Mouse (Mus musculus): ENCODE results near the gene R3hdm2. TPM values are rescaled to one million over a fixed set of nuclear protein-coding genes. Genes with fewer than 3 reads are reported as not detected.

Gene R3hdm2
- polyA plus RNA-seq, 1 experiment from 2014 or later: 22.6 TPM

GRCm38 (mm10) chr10:127544375-127544774 lies 164.2 kb downstream of the R3hdm2 start:
- WGBS: 79% methylated on average over 20 of the region's 20 CpGs
- no peaks in the 10 kb centered on the region for H3K4me1 ChIP-seq (ENCODE audit: control insufficient read depth, insufficient read depth, low read length)
- H3K9me3 ChIP-seq (replicated peaks; ENCODE audit: control insufficient read depth, low read length): no peaks in the 10 kb centered on the region
- no peak overlapping the region for H3K4me3 ChIP-seq (ENCODE audit: low read length)
- no peak overlapping the region for H3K4me2 ChIP-seq (ENCODE audit: low read depth, low read length)
- no peak overlapping the region for H3K27ac ChIP-seq (ENCODE audit: low read length)
- ATAC-seq (replicated peaks; ENCODE audit: extremely low read depth, insufficient read depth, low FRiP score): no peak
- no peaks in the 10 kb centered on the region for H3K27me3 ChIP-seq (ENCODE audit: control insufficient read depth, insufficient read depth, low read length)
- no peak overlapping the region for H3K9ac ChIP-seq (ENCODE audit: low read length)
- H3K36me3 ChIP-seq (ENCODE audit: control insufficient read depth, insufficient read depth): no peaks in the 10 kb centered on the region

GRCm38 (mm10) chr10:127546505-127546904 lies 166.4 kb downstream of the R3hdm2 start:
- Histone ChIP-seq H3K9ac (ENCODE audit: low read length) (no peak overlapping the region), H3K9me3 (replicated peaks; ENCODE audit: control insufficient read depth, low read length) (no peaks in the 10 kb centered on the region), H3K27ac (ENCODE audit: low read length) (no peak overlapping the region), H3K4me2 (ENCODE audit: low read depth, low read length) (no peak overlapping the region), H3K4me3 (ENCODE audit: low read length) (no peak overlapping the region), H3K4me1 (ENCODE audit: control insufficient read depth, insufficient read depth, low read length) (no peaks in the 10 kb centered on the region), H3K36me3 (ENCODE audit: control insufficient read depth, insufficient read depth) (no peaks in the 10 kb centered on the region), H3K27me3 (ENCODE audit: control insufficient read depth, insufficient read depth, low read length) (no peaks in the 10 kb centered on the region)
- no peak for ATAC-seq (replicated peaks; ENCODE audit: extremely low read depth, insufficient read depth, low FRiP score)
- WGBS: 84% methylated on average over 7 of the region's 7 CpGs

- no peak for ATAC-seq (replicated peaks; ENCODE audit: extremely low read depth, insufficient read depth, low FRiP score)
- H3K27me3 ChIP-seq (ENCODE audit: control insufficient read depth, insufficient read depth, low read length): no peaks in the 10 kb centered on the region
- H3K4me3 ChIP-seq (ENCODE audit: low read length): no peak overlapping the region
- H3K4me2 ChIP-seq (ENCODE audit: low read depth, low read length): no peak overlapping the region
- no peaks in the 10 kb centered on the region for H3K4me1 ChIP-seq (ENCODE audit: control insufficient read depth, insufficient read depth, low read length)
- no peak overlapping the region for H3K9ac ChIP-seq (ENCODE audit: low read length)
- no peaks in the 10 kb centered on the region for H3K9me3 ChIP-seq (replicated peaks; ENCODE audit: control insufficient read depth, low read length)
- H3K27ac ChIP-seq (ENCODE audit: low read length): no peak overlapping the region
- H3K36me3 ChIP-seq (ENCODE audit: control insufficient read depth, insufficient read depth): peaks cover 3% of the 10 kb centered on the region; the same call in 1 of the 2 replicates
- WGBS: 91% methylated on average over 15 of the region's 15 CpGs
These were observed 168.1 kb downstream of the R3hdm2 start for GRCm38 (mm10) chr10:127548236-127548635.

Other genes starting within 250 kb of the R3hdm2 start
- gene B4galnt1, start 215.1 kb upstream of the R3hdm2 start, polyA plus RNA-seq (2015; fragmentation: Nextera tagmentation; extraction: Ambion mirVana): 3.4 and 6.5 TPM in 2 replicates
- 16.2 and 17.6 TPM in 2 replicates for gene Slc26a10, start 199.7 kb upstream of the R3hdm2 start, polyA plus RNA-seq (2015; fragmentation: Nextera tagmentation; extraction: Ambion mirVana)
- 26.0 and 27.0 TPM in 2 replicates for gene Arhgef25, start 190.2 kb upstream of the R3hdm2 start, polyA plus RNA-seq (2015; fragmentation: Nextera tagmentation; extraction: Ambion mirVana)
- 69.9 and 72.5 TPM in 2 replicates for gene Dtx3, start 184.6 kb upstream of the R3hdm2 start, polyA plus RNA-seq (2015; fragmentation: Nextera tagmentation; extraction: Ambion mirVana)
- gene Pip4k2c, start 168.7 kb upstream of the R3hdm2 start, polyA plus RNA-seq (2015; fragmentation: Nextera tagmentation; extraction: Ambion mirVana): 26.3 and 27.2 TPM in 2 replicates
- gene Kif5a, start 117.0 kb upstream of the R3hdm2 start, polyA plus RNA-seq (2015; fragmentation: Nextera tagmentation; extraction: Ambion mirVana): 0.36 and 0.70 TPM in 2 replicates
- 148 and 152 TPM in 2 replicates for gene Dctn2, start 114.0 kb upstream of the R3hdm2 start, polyA plus RNA-seq (2015; fragmentation: Nextera tagmentation; extraction: Ambion mirVana)
- gene Mbd6, start 91.3 kb upstream of the R3hdm2 start, polyA plus RNA-seq (2015; fragmentation: Nextera tagmentation; extraction: Ambion mirVana): 11.4 and 11.7 TPM in 2 replicates
- 80.4 and 81.2 TPM in 2 replicates for gene Mars, start 68.5 kb upstream of the R3hdm2 start, polyA plus RNA-seq (2015; fragmentation: Nextera tagmentation; extraction: Ambion mirVana)
- 7.5 and 15.9 TPM in 2 replicates for gene Arhgap9, start 58.4 kb upstream of the R3hdm2 start, polyA plus RNA-seq (2015; fragmentation: Nextera tagmentation; extraction: Ambion mirVana)
- 0.91 and 1.4 TPM in 2 replicates for gene Gli1, start 38.4 kb upstream of the R3hdm2 start, polyA plus RNA-seq (2015; fragmentation: Nextera tagmentation; extraction: Ambion mirVana)
- 0.04 TPM in 1 of 2 replicates, not detected in the other for gene Inhbe, start 25.9 kb upstream of the R3hdm2 start, polyA plus RNA-seq (2015; fragmentation: Nextera tagmentation; extraction: Ambion mirVana)
- not detected in 2 replicates for gene Inhbc, start 9.9 kb upstream of the R3hdm2 start, polyA plus RNA-seq (2015; fragmentation: Nextera tagmentation; extraction: Ambion mirVana)
- 0.46 and 0.84 TPM in 2 replicates for gene Stac3, start 121.4 kb downstream of the R3hdm2 start, polyA plus RNA-seq (2015; fragmentation: Nextera tagmentation; extraction: Ambion mirVana)
- 59.8 and 72.0 TPM in 2 replicates for gene Ndufa4l2, start 134.6 kb downstream of the R3hdm2 start, polyA plus RNA-seq (2015; fragmentation: Nextera tagmentation; extraction: Ambion mirVana)
- gene Shmt2, start 142.1 kb downstream of the R3hdm2 start, polyA plus RNA-seq (2015; fragmentation: Nextera tagmentation; extraction: Ambion mirVana): 127 and 132 TPM in 2 replicates
- 1.2 and 1.4 TPM in 2 replicates for gene Nxph4, start 154.2 kb downstream of the R3hdm2 start, polyA plus RNA-seq (2015; fragmentation: Nextera tagmentation; extraction: Ambion mirVana)
- 33.4 and 34.4 TPM in 2 replicates for gene Lrp1, start 240.8 kb downstream of the R3hdm2 start, polyA plus RNA-seq (2015; fragmentation: Nextera tagmentation; extraction: Ambion mirVana)

Data from heart, embryonic 16.5 days (tissue).